Comparison of ENCODE assay signal across 29 mouse cellular contexts in genomic region chr6:88059903-88060302, GRCm38 (mm10).
"Had no signal": no experiment of that assay in that cellular context is flagged by ENCODE, and none has a peak within 500 bp of the region (broad histone marks: within the 10 kb centered on the region; RNA-seq: fewer than 3 reads in every experiment).

No protein-coding gene starts in this region.

- H3K9ac ChIP-seq: heart, embryonic 13.5 days; heart, embryonic 15.5 days; hindbrain, embryonic 13.5 days; hindbrain, embryonic 15.5 days; kidney, embryonic 15.5 days; limb, embryonic 13.5 days; limb, embryonic 15.5 days; liver, embryonic 13.5 days; liver, embryonic 15.5 days had no signal

- H3K9me3 ChIP-seq: heart, embryonic 10.5 days; heart, embryonic 13.5 days; heart, embryonic 15.5 days; hindbrain, embryonic 13.5 days; hindbrain, embryonic 15.5 days; kidney, embryonic 15.5 days; limb, embryonic 13.5 days; limb, embryonic 15.5 days; liver, embryonic 13.5 days; liver, embryonic 15.5 days had no signal

- H3K4me1 ChIP-seq: heart, embryonic 10.5 days; hindbrain, embryonic 13.5 days; hindbrain, embryonic 15.5 days; kidney, embryonic 15.5 days; limb, embryonic 13.5 days had no signal

- DNase-seq: gastrocnemius, adult 2 months; gastrocnemius, postnatal 10 days; gastrocnemius, postnatal 25 days; heart, adult 18-20 months; heart, postnatal 14 days; heart, postnatal 36 days; kidney, adult 11 months; kidney, adult 2 months; kidney, adult 9 months; kidney, postnatal 25 days; kidney, postnatal 4 days; layer of hippocampus, adult 9-11 months; layer of hippocampus, postnatal 36 days; left cerebral cortex, postnatal 4 days; liver, embryonic 13.5 days; lung, adult 18-20 months had no signal

- H3K4me2 ChIP-seq: heart, embryonic 13.5 days; heart, embryonic 15.5 days; hindbrain, embryonic 13.5 days; hindbrain, embryonic 15.5 days; kidney, embryonic 15.5 days; limb, embryonic 13.5 days; limb, embryonic 15.5 days; liver, embryonic 11.5 days; liver, embryonic 13.5 days; liver, embryonic 15.5 days had no signal

- H3K36me3 ChIP-seq: heart, embryonic 10.5 days; heart, embryonic 13.5 days; heart, embryonic 15.5 days; hindbrain, embryonic 13.5 days; hindbrain, embryonic 15.5 days; kidney, embryonic 15.5 days; limb, embryonic 13.5 days; limb, embryonic 15.5 days; liver, embryonic 13.5 days; liver, embryonic 15.5 days had no signal

- H3K27me3 ChIP-seq: heart, embryonic 15.5 days; hindbrain, embryonic 15.5 days; kidney, embryonic 15.5 days; limb, embryonic 13.5 days; limb, embryonic 15.5 days had no signal

- H3K4me3 ChIP-seq: gastrocnemius, adult 2 months; heart, embryonic 10.5 days; heart, embryonic 13.5 days; heart, embryonic 15.5 days; hindbrain, embryonic 13.5 days; hindbrain, embryonic 15.5 days; kidney, embryonic 15.5 days; limb, embryonic 13.5 days; limb, embryonic 15.5 days; liver, embryonic 13.5 days; liver, embryonic 15.5 days had no signal

- ATAC-seq: hindbrain, postnatal 0 days; intestine, embryonic 16.5 days had no signal

- H3K27ac ChIP-seq: heart, embryonic 10.5 days; heart, embryonic 13.5 days; heart, embryonic 15.5 days; hindbrain, embryonic 13.5 days; hindbrain, embryonic 15.5 days; hindbrain, postnatal 0 days; kidney, embryonic 15.5 days; kidney, postnatal 0 days; limb, embryonic 13.5 days; limb, embryonic 15.5 days; liver, embryonic 13.5 days; liver, embryonic 15.5 days had no signal
